Mouse (Mus musculus) kidney, embryonic 14.5 days (tissue): Measurements from ENCODE around the gene Omt2a. TPM values are rescaled to one million over a fixed set of nuclear protein-coding genes. Genes with fewer than 3 reads are reported as not detected.
"Not testable (repeated sequence)": the region's sequence is repeated elsewhere in the genome, so short reads cannot be mapped to it uniquely, and the experiment has no call there.

Experiments used
- ATAC-seq: fragments of 200-750 bp; cut with Nextera tagmentation; 2 replicates; pipeline ENCODE4 v1.8.0; 2017; ENCODE audit warnings: moderate number of reproducible peaks, mild to moderate bottlenecking, moderate TSS enrichment, moderate library complexity; ENCODE audit not compliant: low FRiP score, low TSS enrichment
- H3K27ac ChIP-seq: fragments of 300-500 bp; sonication (generic); 2 replicates; pipeline ENCODE4 v1.5.1; 2014; ENCODE audit warnings: low read depth, mild to moderate bottlenecking, low read length, moderate library complexity, mixed read lengths
- H3K27me3 ChIP-seq: fragments of 300-500 bp; sonication (generic); 2 replicates; pipeline ENCODE4 v1.6.1; 2014; ENCODE audit warnings: mild to moderate bottlenecking, low read length; ENCODE audit not compliant: control insufficient read depth, insufficient read depth
- H3K36me3 ChIP-seq: fragments of 300-500 bp; sonication (generic); 2 replicates; pipeline ENCODE4 v1.6.1; 2014; ENCODE audit warnings: low read length, mixed read lengths; ENCODE audit not compliant: control insufficient read depth, insufficient read depth
- H3K4me1 ChIP-seq: fragments of 300-500 bp; sonication (generic); 2 replicates; pipeline ENCODE4 v1.6.1; 2014; ENCODE audit warnings: low read length, mixed read lengths; ENCODE audit not compliant: control insufficient read depth, insufficient read depth
- H3K4me2 ChIP-seq: fragments of 300-500 bp; sonication (generic); replicated peaks from 2 replicates; pipeline ENCODE4 v1.6.1; 2014; ENCODE audit warnings: low read depth, mild to moderate bottlenecking, low read length
- H3K4me3 ChIP-seq: fragments of 300-500 bp; sonication (generic); 2 replicates; pipeline ENCODE4 v1.5.1; 2014; ENCODE audit warnings: mild to moderate bottlenecking, low read length
- H3K9ac ChIP-seq: fragments of 300-500 bp; sonication (generic); 2 replicates; pipeline ENCODE4 v1.6.1; 2014; ENCODE audit warnings: low read depth, mild to moderate bottlenecking, low read length, moderate library complexity
- H3K9me3 ChIP-seq: fragments of 300-500 bp; sonication (generic); 2 replicates; pipeline ENCODE4 v1.6.1; 2016; ENCODE audit warnings: low read length; ENCODE audit not compliant: control insufficient read depth
- WGBS: fragments of 180-500 bp; shearing (Covaris S2); extraction: QIAGEN DNeasy Blood & Tissue Kit; methylation state at CpG from one replicate; pipeline ENCODE4 v1.1.7; 2014; 5-methylcytosine and 5-hydroxymethylcytosine counted together
- polyA plus RNA-seq: library from polyadenylated mRNA; unstranded; fragments of >200 nt; fragmentation: Nextera tagmentation; extraction: Ambion mirVana; gene quantifications from 2 replicates; pipeline ENCODE4 v1.2.1, GENCODE M21; 2014

The Omt2a gene
- polyA plus RNA-seq, 1 experiment from 2014 or later: not detected

DNA sequence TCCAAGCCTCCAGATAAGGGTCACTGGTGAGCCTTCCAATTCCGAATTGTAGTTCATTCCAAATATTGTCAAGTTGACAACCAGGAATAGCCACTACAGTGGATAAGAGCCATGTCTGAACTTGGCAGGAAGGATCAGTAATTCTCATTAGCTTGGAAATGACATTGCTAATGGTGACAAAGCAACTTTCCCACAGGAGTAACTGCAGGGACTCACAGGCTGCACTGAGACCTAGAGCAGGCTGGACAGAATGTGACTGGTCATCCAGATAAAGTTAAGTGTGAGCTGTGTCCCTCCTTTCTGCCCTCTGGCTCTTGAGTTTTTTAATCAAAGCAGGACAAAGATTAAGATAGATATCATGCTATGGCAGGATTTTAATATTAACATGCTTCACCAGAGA, 25.5 kb downstream of the Omt2a start:
- H3K27ac ChIP-seq, ATAC-seq, H3K27me3 ChIP-seq, H3K9me3 ChIP-seq, H3K36me3 ChIP-seq, H3K4me3 ChIP-seq, H3K4me2 ChIP-seq, H3K9ac ChIP-seq, H3K4me1 ChIP-seq: not testable (repeated sequence)
- WGBS: 85% methylated on average over 1 of the region's 1 CpGs

- not testable (repeated sequence) for H3K9me3 ChIP-seq, H3K4me2 ChIP-seq, ATAC-seq, H3K9ac ChIP-seq, H3K36me3 ChIP-seq, H3K4me1 ChIP-seq, H3K4me3 ChIP-seq, H3K27me3 ChIP-seq, H3K27ac ChIP-seq
- WGBS: 80% methylated on average over 4 of the region's 4 CpGs
These were observed 32.4 kb downstream of the Omt2a start for GRCm38 (mm10) chr9:78282002-78282711.

DNA sequence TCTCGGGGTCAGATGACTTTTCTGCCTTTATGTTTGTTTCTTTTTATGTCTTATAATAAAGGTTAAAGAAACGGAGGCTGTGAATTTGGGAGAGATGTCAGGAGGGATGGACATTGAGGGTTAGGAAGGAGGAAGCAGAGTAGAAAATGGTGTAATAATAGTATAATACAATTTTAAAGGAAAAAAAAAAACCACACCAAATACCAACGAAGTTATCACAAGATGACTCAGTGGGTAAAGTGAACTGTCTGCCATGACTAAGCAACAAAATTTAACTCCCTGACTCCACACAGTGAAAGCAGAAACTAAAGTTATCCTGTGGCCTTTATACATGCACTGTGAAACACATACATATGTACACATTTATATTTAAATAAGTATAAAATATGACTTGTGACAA, 43.7 kb downstream of the Omt2a start:
- WGBS: 81% methylated on average over 3 of the region's 3 CpGs
- H3K4me1 ChIP-seq, H3K36me3 ChIP-seq, H3K27me3 ChIP-seq, H3K4me2 ChIP-seq, H3K27ac ChIP-seq, ATAC-seq, H3K4me3 ChIP-seq, H3K9me3 ChIP-seq, H3K9ac ChIP-seq: not testable (repeated sequence)

Other genes with a start within 250 kb of the Omt2a start
- 34.6 and 43.9 TPM in 2 replicates for gene Fbxo9, start 205.7 kb downstream of the Omt2a start, polyA plus RNA-seq
- 19.6 and 29.3 TPM in 2 replicates for gene Ick, start 205.6 kb downstream of the Omt2a start, polyA plus RNA-seq
- 102 and 108 TPM in 2 replicates for gene Gsta4, start 132.0 kb downstream of the Omt2a start, polyA plus RNA-seq
- not detected in 2 replicates for gene Gsta1, start 84.1 kb downstream of the Omt2a start, polyA plus RNA-seq
- not detected in 2 replicates for gene Gm3776, start 57.7 kb downstream of the Omt2a start, polyA plus RNA-seq
- 3.9 and 4.9 TPM in 2 replicates for gene Gm10639, start 24.9 kb downstream of the Omt2a start, polyA plus RNA-seq
- not detected in 2 replicates for gene Omt2b, start 12.8 kb upstream of the Omt2a start, polyA plus RNA-seq
- gene Gsta2, start 41.0 kb upstream of the Omt2a start, polyA plus RNA-seq: 2.6 and 3.6 TPM in 2 replicates
- not detected in 2 replicates for gene Dppa5a, start 53.4 kb upstream of the Omt2a start, polyA plus RNA-seq
- gene Ooep, start 63.9 kb upstream of the Omt2a start, polyA plus RNA-seq: 2.1 and 2.2 TPM in 2 replicates
- 0.34 and 0.41 TPM in 2 replicates for gene Ddx43, start 81.0 kb upstream of the Omt2a start, polyA plus RNA-seq
- gene Cgas, start 128.4 kb upstream of the Omt2a start, polyA plus RNA-seq: 1.9 and 2.2 TPM in 2 replicates
- gene Mto1, start 133.4 kb upstream of the Omt2a start, polyA plus RNA-seq: 21.5 and 29.3 TPM in 2 replicates
- 0.46 and 0.58 TPM in 2 replicates for gene Gm17324, start 134.0 kb upstream of the Omt2a start, polyA plus RNA-seq
- 5,322 and 6,193 TPM in 2 replicates for gene Eef1a1, start 174.4 kb upstream of the Omt2a start, polyA plus RNA-seq